Mouse (Mus musculus): ENCODE measurements around the gene Myl7. TPM values are rescaled to one million over a fixed set of nuclear protein-coding genes. Genes with fewer than 3 reads are reported as not detected.

The Myl7 gene
- polyA plus RNA-seq, 1 experiment from 2014 or later = 156 TPM

- no peak overlapping the region for H3K4me3 ChIP-seq (ENCODE audit: low read depth, low read length)
- H3K4me1 ChIP-seq (replicated peaks; ENCODE audit: control insufficient read depth, insufficient read depth, low read length) = no peaks in the 10 kb centered on the region
- H3K27me3 ChIP-seq (replicated peaks; ENCODE audit: control insufficient read depth, insufficient read depth, low read length) = no peaks in the 10 kb centered on the region
- H3K9me3 ChIP-seq (ENCODE audit: control insufficient read depth, low read length) = no peaks in the 10 kb centered on the region
- no peaks in the 10 kb centered on the region for H3K36me3 ChIP-seq (ENCODE audit: control insufficient read depth, insufficient read depth, low read length)
- no peak overlapping the region for H3K9ac ChIP-seq (ENCODE audit: low read depth, low read length)
- 59% methylated on average over 7 of the region's 7 CpGs for WGBS
- H3K4me2 ChIP-seq = no peak overlapping the region
- no peak for ATAC-seq (replicated peaks; ENCODE audit: low FRiP score)
- peak overlapping the region; percentile 9; the same call in 1 of the 2 replicates for H3K27ac ChIP-seq (ENCODE audit: low read depth, low read length)
- no peak for DNase-seq (ENCODE audit: low spot score)
Measured at GRCm38 (mm10) chr11:5846639-5847345, 51.8 kb downstream of the Myl7 start.

Other genes with a start within 250 kb of the Myl7 start
- gene Mrps24, start 183.1 kb downstream of the Myl7 start, polyA plus RNA-seq (2014; fragmentation: Nextera tagmentation; extraction: Ambion mirVana) = 203 and 204 TPM in 2 replicates
- 17.0 and 17.1 TPM in 2 replicates for gene Urgcp, start 136.4 kb downstream of the Myl7 start, polyA plus RNA-seq (2014; fragmentation: Nextera tagmentation; extraction: Ambion mirVana)
- gene Dbnl, start 110.3 kb downstream of the Myl7 start, polyA plus RNA-seq (2014; fragmentation: Nextera tagmentation; extraction: Ambion mirVana) = 104 and 110 TPM in 2 replicates
- gene Pgam2, start 95.0 kb downstream of the Myl7 start, polyA plus RNA-seq (2014; fragmentation: Nextera tagmentation; extraction: Ambion mirVana) = 6.0 and 12.1 TPM in 2 replicates
- gene Polm, start 60.8 kb downstream of the Myl7 start, polyA plus RNA-seq (2014; fragmentation: Nextera tagmentation; extraction: Ambion mirVana) = 6.0 and 6.2 TPM in 2 replicates
- gene Aebp1, start 36.8 kb downstream of the Myl7 start, polyA plus RNA-seq (2014; fragmentation: Nextera tagmentation; extraction: Ambion mirVana) = 11.3 TPM in 2 replicates
- 151 and 158 TPM in 2 replicates for gene Pold2, start 20.5 kb downstream of the Myl7 start, polyA plus RNA-seq (2014; fragmentation: Nextera tagmentation; extraction: Ambion mirVana)
- 0.35 and 0.45 TPM in 2 replicates for gene Gck, start 51.3 kb upstream of the Myl7 start, polyA plus RNA-seq (2014; fragmentation: Nextera tagmentation; extraction: Ambion mirVana)
- gene Ykt6, start 56.9 kb upstream of the Myl7 start, polyA plus RNA-seq (2014; fragmentation: Nextera tagmentation; extraction: Ambion mirVana) = 18.4 TPM in 2 replicates
- 0.99 and 1.0 TPM in 2 replicates for gene Camk2b, start 167.6 kb upstream of the Myl7 start, polyA plus RNA-seq (2014; fragmentation: Nextera tagmentation; extraction: Ambion mirVana)

Measured in liver, embryonic 11.5 days (tissue).